Mouse (Mus musculus) right cerebral cortex, postnatal 14 days (tissue): Measurements from ENCODE around the gene C1qtnf3.

Experiments used
- DNase-seq: peaks from one replicate; pipeline ENCODE4 v3.0.0; 2022

Gene C1qtnf3

GRCm38 (mm10) chr15:10951951-10952759 lies at the start of gene C1qtnf3:
Gene C1qtnf3 (plus strand): TSS chr15:10952332.
- DNase-seq: no peak

- no peak for DNase-seq
Observed at GRCm38 (mm10) chr15:10902360-10902759, 49.8 kb upstream of the C1qtnf3 start.

- DNase-seq: no peak
Observed at GRCm38 (mm10) chr15:10916611-10917311, 35.4 kb upstream of the C1qtnf3 start.

GRCm38 (mm10) chr15:10917312-10917660 lies 34.8 kb upstream of the C1qtnf3 start:
- DNase-seq: no peak

- no peak for DNase-seq
Observed at GRCm38 (mm10) chr15:10920212-10920611, 31.9 kb upstream of the C1qtnf3 start.

- DNase-seq: peak; percentile 6
Observed at GRCm38 (mm10) chr15:10921064-10921463, 31.1 kb upstream of the C1qtnf3 start.

GRCm38 (mm10) chr15:10922061-10922460 lies 30.1 kb upstream of the C1qtnf3 start:
- no peak for DNase-seq

- peak; percentile 13 for DNase-seq
Observed at GRCm38 (mm10) chr15:10922570-10922969, 29.6 kb upstream of the C1qtnf3 start.

GRCm38 (mm10) chr15:10923076-10923995 lies 28.8 kb upstream of the C1qtnf3 start:
- DNase-seq: no peak

GRCm38 (mm10) chr15:10927325-10927724 lies 24.8 kb upstream of the C1qtnf3 start:
- no peak for DNase-seq

GRCm38 (mm10) chr15:10928633-10929270 lies 23.4 kb upstream of the C1qtnf3 start:
- DNase-seq: no peak

GRCm38 (mm10) chr15:10933930-10934329 lies 18.2 kb upstream of the C1qtnf3 start:
- no peak for DNase-seq

- DNase-seq: no peak
Observed at GRCm38 (mm10) chr15:10940148-10941108, 11.7 kb upstream of the C1qtnf3 start.

GRCm38 (mm10) chr15:10941901-10942300 lies 10.2 kb upstream of the C1qtnf3 start:
- DNase-seq: no peak

- DNase-seq: no peak
Observed at GRCm38 (mm10) chr15:10947852-10948251, 4.3 kb upstream of the C1qtnf3 start.

GRCm38 (mm10) chr15:10952760-10953305 lies 701 bp downstream of the C1qtnf3 start:
- no peak for DNase-seq

GRCm38 (mm10) chr15:10953465-10953864 lies 1.3 kb downstream of the C1qtnf3 start:
- DNase-seq: no peak

- DNase-seq: no peak
Observed at GRCm38 (mm10) chr15:10954381-10955016, 2.4 kb downstream of the C1qtnf3 start.

GRCm38 (mm10) chr15:10955156-10955555 lies 3.0 kb downstream of the C1qtnf3 start:
- no peak for DNase-seq

- DNase-seq: no peak
Observed at GRCm38 (mm10) chr15:10956706-10957105, 4.6 kb downstream of the C1qtnf3 start.
